Mouse (Mus musculus) bone marrow, adult 2 months (tissue): ENCODE measurements around the gene Olfr267. TPM values are rescaled to one million over a fixed set of nuclear protein-coding genes. Genes with fewer than 3 reads are reported as not detected.

Source experiments
- H3K27ac ChIP-seq: fragments of 200-500 bp; 2 replicates; pipeline ENCODE4 v1.5.1; 2012; ENCODE audit warnings: low read depth, mild to moderate bottlenecking, control low read depth, inconsistent platforms, low read length; ENCODE audit not compliant: control insufficient read depth, poor library complexity, insufficient read depth
- H3K4me1 ChIP-seq: fragments of 200-500 bp; 2 replicates; pipeline ENCODE4 v1.6.1; 2011; ENCODE audit warnings: low read length; ENCODE audit not compliant: control insufficient read depth, insufficient read depth
- H3K4me3 ChIP-seq: fragments of 200-500 bp; replicated peaks from 2 replicates; pipeline ENCODE3; 2011; ENCODE audit warnings: mild to moderate bottlenecking, low read depth, low read length, control low read depth; ENCODE audit not compliant: control insufficient read depth
- CTCF ChIP-seq: fragments of 200-500 bp; IDR thresholded peaks from 2 replicates; pipeline ENCODE4 v1.5.1; 2011; ENCODE audit warnings: low read length, control low read depth; ENCODE audit not compliant: control insufficient read depth, insufficient read depth
- POLR2A ChIP-seq: fragments of 200-500 bp; IDR thresholded peaks from 2 replicates; pipeline ENCODE4 v1.6.1; 2011; ENCODE audit warnings: low read depth, mild to moderate bottlenecking, control low read depth, low read length, borderline replicate concordance; ENCODE audit not compliant: control insufficient read depth
- WGBS: fragments of 180-500 bp; shearing (Covaris S2); methylation state at CpG from one replicate; pipeline ENCODE4 v1.1.7; 2018; 5-methylcytosine and 5-hydroxymethylcytosine counted together
- polyA plus RNA-seq: library from polyadenylated mRNA; stranded (reverse); fragments of >200 nt; gene quantifications from 2 replicates; pipeline ENCODE4 v1.2.4, GENCODE M21; 2011; ENCODE audit warnings: low replicate concordance; ENCODE audit not compliant: missing spikeins, insufficient read depth, insufficient read length

The Olfr267 gene
- polyA plus RNA-seq = not detected in 2 replicates

DNA sequence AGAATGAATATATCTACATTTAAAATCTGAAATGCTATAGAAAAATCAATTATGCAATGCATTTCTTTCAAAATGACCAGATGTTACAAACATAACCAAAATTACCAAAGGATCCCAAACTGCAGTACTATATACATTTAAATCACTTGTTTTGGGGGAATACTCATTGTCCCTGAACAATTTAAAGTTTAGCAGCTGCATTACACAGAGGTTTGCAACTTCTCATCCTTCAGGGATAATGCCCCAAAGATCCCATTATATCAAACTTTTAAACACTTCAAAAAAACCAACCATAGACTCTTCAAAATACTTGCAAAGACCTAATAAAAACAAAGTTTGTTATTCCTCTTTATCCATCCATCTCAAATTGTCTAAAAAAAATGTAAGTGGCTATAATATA lies at the start of gene Olfr267:
Olfr267 (minus strand) TSS at position 101 of the 400 bp plus-strand sequence.
- no peak within 1 kb of the TSS for H3K27ac ChIP-seq
- no peak within 1 kb of the TSS for H3K4me3 ChIP-seq
- H3K4me1 ChIP-seq = no peaks in the 10 kb centered on the region
- TF ChIP-seq CTCF (no peak), POLR2A (no peak)

DNA sequence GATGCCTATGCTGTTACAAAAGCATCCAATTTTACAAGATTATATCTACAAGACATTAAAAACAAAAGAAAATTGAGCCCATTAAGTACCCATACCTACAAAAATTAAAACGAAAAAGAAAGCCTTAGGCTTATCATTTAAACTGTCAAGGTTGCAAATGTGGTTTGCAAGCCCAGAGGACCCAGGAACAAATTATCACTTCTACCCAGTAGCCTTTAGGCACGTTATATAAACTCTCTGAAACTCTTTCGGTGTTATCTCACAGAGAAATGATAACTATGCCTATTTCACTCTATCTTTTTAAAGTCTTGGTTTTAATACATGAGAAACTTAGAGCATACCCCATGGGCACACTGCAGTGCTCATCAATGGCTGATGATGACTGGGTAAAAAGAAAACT lies 45.4 kb upstream of the Olfr267 start:
- no peak for TF ChIP-seq CTCF
- no peak for TF ChIP-seq POLR2A
- no peak overlapping the region for H3K4me3 ChIP-seq
- 69% methylated on average over 3 of the region's 3 CpGs for WGBS
- no peak overlapping the region for H3K27ac ChIP-seq
- H3K4me1 ChIP-seq = no peaks in the 10 kb centered on the region

DNA sequence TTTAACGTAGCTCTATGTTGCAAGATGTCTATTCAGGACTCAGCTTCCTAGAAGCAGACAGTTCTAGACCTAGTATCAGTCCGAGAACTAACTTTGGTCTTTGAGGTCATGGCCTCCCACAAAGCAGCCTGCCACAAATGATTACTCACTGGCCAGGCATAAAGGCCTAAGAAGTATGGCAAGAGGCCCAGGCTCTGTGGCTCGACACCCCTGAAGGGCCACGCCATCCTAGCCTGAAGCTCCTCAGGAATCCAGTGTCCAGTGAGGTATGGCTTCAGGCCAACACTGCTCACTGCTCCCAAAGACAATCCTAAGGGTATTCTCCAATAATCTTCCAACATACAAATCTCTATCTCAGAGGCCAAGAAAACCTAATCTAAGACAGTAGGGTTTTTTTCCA lies 38.4 kb upstream of the Olfr267 start:
- Histone ChIP-seq H3K4me1 (no peaks in the 10 kb centered on the region), H3K27ac (no peak overlapping the region), H3K4me3 (no peak overlapping the region)
- WGBS = 85% methylated on average over 4 of the region's 4 CpGs
- TF ChIP-seq CTCF (no peak), POLR2A (no peak)

DNA sequence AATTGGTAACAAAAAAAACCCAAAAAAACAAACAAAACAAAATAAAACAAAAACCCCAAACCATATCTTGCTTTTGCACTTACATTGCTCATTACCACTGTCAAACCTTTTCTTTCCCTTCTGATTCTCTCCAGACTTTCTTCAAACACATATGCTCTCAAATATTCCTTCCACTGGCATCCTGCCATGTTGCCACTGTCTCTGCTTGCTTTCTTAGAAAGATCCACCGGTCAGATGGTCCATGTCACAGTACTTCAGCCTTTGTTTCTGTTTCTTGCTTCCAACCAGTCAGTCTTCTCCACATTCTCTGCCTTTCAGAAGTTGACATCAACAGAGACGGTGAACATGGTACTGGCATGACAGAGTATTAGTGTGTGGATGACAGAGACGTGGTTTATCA lies 857 bp downstream of the Olfr267 start:
- H3K4me3 ChIP-seq = no peak overlapping the region
- WGBS = 74% methylated on average over 3 of the region's 3 CpGs
- TF ChIP-seq CTCF (no peak), POLR2A (no peak)
- no peaks in the 10 kb centered on the region for H3K4me1 ChIP-seq
- H3K27ac ChIP-seq = no peak overlapping the region

DNA sequence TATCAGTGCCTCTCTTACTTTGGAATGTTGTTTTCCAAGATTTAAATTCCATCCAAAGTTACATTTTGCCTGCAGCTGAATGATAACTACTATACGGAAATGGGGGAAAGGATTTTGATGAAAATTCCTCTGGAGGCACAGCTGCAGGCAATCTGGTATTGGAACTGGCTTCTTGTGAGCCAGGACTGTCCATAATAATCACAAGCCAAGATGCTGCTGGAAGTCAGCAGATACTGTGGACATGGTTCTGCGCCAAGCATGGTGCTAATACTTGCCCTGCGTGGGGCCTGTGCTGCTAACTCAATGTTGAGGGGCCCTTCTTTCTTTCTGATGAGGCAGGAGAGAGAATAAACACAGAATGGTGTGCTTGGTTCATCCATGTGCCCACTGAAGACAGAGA lies 24.1 kb downstream of the Olfr267 start:
- Histone ChIP-seq H3K4me3 (no peak overlapping the region), H3K4me1 (no peaks in the 10 kb centered on the region), H3K27ac (no peak overlapping the region)
- 91% methylated on average over 3 of the region's 3 CpGs for WGBS
- TF ChIP-seq POLR2A (no peak), CTCF (no peak)

DNA sequence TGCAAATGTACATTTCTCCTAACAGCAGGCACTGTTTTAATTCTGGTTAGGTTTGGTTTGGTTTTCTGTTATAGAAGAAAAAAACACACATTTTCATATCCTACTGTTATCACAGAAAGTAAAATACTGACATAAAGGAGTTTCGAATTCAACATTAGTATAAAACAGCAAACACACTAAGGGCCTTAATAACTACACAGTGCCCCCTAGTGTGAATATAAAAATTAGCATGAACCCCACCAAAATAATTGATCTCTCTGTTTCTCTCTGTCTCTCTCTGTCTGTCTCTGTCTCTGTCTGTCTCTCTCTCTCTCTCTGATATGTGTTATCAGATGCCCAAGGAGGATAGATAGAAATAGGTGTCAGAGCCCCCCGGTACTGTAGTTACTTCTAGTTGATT lies 38.0 kb downstream of the Olfr267 start:
- Histone ChIP-seq H3K4me3 (no peak overlapping the region), H3K27ac (no peak overlapping the region), H3K4me1 (no peaks in the 10 kb centered on the region)
- WGBS = 35% methylated on average over 2 of the region's 2 CpGs
- no peak for TF ChIP-seq CTCF
- no peak for TF ChIP-seq POLR2A

DNA sequence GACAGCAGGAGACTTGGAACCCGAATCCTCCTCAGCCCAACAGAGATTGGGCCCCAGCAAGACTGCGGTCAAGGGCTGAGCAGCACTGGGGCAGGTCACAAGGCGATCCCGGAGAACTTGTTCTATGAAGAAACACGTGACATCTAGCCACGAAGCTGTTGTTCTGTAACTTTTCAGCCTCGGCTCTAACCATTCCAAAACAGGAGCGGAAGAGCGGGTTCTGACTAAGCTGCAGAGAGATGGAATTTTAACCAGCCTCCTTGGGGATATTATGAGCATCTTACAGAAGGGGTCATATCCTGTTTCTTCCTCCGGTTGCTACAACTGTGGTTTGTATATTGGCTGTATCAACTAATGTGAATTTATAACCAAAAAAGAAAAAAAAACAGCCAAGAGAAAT lies 38.4 kb downstream of the Olfr267 start:
- Histone ChIP-seq H3K27ac (no peak overlapping the region), H3K4me1 (no peaks in the 10 kb centered on the region), H3K4me3 (no peak overlapping the region)
- no peak for TF ChIP-seq CTCF
- no peak for TF ChIP-seq POLR2A
- 71% methylated on average over 10 of the region's 10 CpGs for WGBS

DNA sequence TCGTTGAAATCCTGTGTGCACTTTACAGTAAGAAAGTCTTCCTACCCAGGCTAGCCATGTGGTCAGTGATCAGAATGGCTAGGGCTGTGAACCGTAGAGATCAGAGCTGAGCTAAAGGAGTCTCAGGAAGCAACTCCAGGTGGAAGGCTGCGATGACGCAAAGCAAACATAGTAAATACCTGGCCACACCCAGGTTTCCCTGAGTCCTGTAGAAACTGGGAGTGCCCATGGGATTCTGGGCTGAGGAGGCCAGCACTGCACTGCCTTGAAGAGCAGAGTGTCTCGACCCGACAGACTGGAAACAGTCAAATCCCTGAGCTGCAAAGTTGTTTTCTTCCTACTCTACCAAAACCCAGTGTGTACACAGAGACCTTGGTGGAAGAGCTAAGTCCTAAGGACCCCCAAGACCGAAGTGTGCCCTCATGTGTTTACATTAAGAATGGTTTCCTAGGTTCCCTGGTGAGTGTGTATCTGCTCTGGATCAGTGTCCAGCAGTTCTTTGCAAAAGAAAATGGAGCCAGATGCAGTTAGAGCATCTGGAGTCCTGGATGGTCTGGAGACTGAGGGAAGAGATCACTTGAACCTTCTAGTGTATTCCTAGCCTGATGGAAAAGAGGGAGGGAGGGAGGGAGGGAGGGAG lies 41.8 kb downstream of the Olfr267 start:
- TF ChIP-seq POLR2A (no peak), CTCF (no peak)
- Histone ChIP-seq H3K4me1 (no peaks in the 10 kb centered on the region), H3K4me3 (no peak overlapping the region), H3K27ac (no peak overlapping the region)
- 82% methylated on average over 7 of the region's 7 CpGs for WGBS
